Mouse (Mus musculus) embryonic facial prominence, embryonic 14.5 days (tissue): ENCODE data around the gene Avp. TPM values are rescaled to one million over a fixed set of nuclear protein-coding genes. Genes with fewer than 3 reads are reported as not detected.

Source experiments
- ATAC-seq: fragments of 200-750 bp; cut with Nextera tagmentation; 2 replicates; pipeline ENCODE4 v1.8.0; 2017; ENCODE audit warnings: low read depth, moderate number of reproducible peaks, moderate TSS enrichment
- DNase-seq: peaks from one replicate; pipeline ENCODE4 v3.0.0-alpha.2; 2015; ENCODE audit warnings: low spot score
- H3K27ac ChIP-seq: fragments of 300-500 bp; sonication (generic); replicated peaks from 2 replicates; pipeline ENCODE4 v1.5.1; 2014; ENCODE audit warnings: low read depth, mild to moderate bottlenecking, low read length, moderate library complexity
- H3K27me3 ChIP-seq: fragments of 300-500 bp; sonication (generic); replicated peaks from 2 replicates; pipeline ENCODE4 v1.6.1; 2014; ENCODE audit warnings: low read length; ENCODE audit not compliant: control insufficient read depth, insufficient read depth
- H3K36me3 ChIP-seq: fragments of 300-500 bp; sonication (generic); 2 replicates; pipeline ENCODE4 v1.6.1; 2014; ENCODE audit warnings: low read length, mixed read lengths; ENCODE audit not compliant: control insufficient read depth, insufficient read depth
- H3K4me1 ChIP-seq: fragments of 300-500 bp; sonication (generic); 2 replicates; pipeline ENCODE4 v1.6.1; 2014; ENCODE audit warnings: antibody characterized with exemption, low read length; ENCODE audit not compliant: control insufficient read depth, insufficient read depth
- H3K4me2 ChIP-seq: fragments of 300-500 bp; sonication (generic); 2 replicates; pipeline ENCODE4 v1.6.1; 2014; ENCODE audit warnings: low read depth, mild to moderate bottlenecking, low read length, moderate library complexity, mixed read lengths
- H3K4me3 ChIP-seq: fragments of 300-500 bp; sonication (generic); 2 replicates; pipeline ENCODE4 v1.5.1; 2014; ENCODE audit warnings: low read depth, mild to moderate bottlenecking, low read length
- H3K9ac ChIP-seq: fragments of 300-500 bp; sonication (generic); 2 replicates; pipeline ENCODE4 v1.6.1; 2014; ENCODE audit warnings: low read depth, mild to moderate bottlenecking, low read length, moderate library complexity, mixed read lengths
- H3K9me3 ChIP-seq: fragments of 300-500 bp; sonication (generic); 2 replicates; pipeline ENCODE4 v1.6.1; 2016; ENCODE audit warnings: low read length; ENCODE audit not compliant: control insufficient read depth
- WGBS: fragments of 180-500 bp; shearing (Covaris S2); extraction: QIAGEN DNeasy Blood & Tissue Kit; methylation state at CpG from one replicate; pipeline ENCODE4 v1.1.7; 2014; 5-methylcytosine and 5-hydroxymethylcytosine counted together
- polyA plus RNA-seq: library from polyadenylated mRNA; unstranded; fragments of >200 nt; fragmentation: Nextera tagmentation; extraction: Ambion mirVana; gene quantifications from 2 replicates; pipeline ENCODE4 v1.2.1, GENCODE M21; 2014

Avp gene
- polyA plus RNA-seq, 1 experiment from 2014 or later, result not detected

DNA sequence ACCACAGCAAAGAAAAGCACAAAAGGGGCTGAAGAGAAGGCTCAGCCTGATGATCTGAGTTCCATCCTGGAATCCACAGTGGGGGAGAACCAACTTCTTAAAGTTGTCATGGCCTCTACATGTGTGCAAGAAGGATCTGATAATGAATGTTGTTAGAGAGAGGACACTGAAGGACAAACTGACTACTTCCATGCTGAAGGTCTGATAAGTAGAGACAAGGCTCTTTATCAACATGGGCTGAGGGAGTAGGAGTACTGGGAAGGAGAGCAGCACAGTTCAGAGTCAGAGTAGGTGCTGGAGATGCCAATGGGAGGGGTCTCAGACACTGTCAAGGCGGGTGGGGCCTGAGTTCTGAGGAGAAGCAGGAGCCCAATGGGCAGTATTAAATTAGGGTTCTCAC lies 13.2 kb upstream of the Avp start:
- DNase-seq, result no peak
- 80% methylated on average over 1 of the region's 1 CpGs for WGBS
- H3K27ac ChIP-seq, result no peak overlapping the region

GRCm38 (mm10) chr2:130591016-130591415 lies 8.7 kb upstream of the Avp start:
- Histone ChIP-seq H3K36me3 (peaks cover 32% of the 10 kb centered on the region), H3K9me3 (no peaks in the 10 kb centered on the region), H3K27me3 (no peaks in the 10 kb centered on the region), H3K4me3 (no peak overlapping the region), H3K27ac (no peak overlapping the region), H3K4me2 (no peak overlapping the region), H3K4me1 (no peaks in the 10 kb centered on the region), H3K9ac (no peak overlapping the region)
- DNase-seq, result no peak
- ATAC-seq, result no peak
- 95% methylated on average over 2 of the region's 2 CpGs for WGBS

More for the DNA sequence above, 13.2 kb upstream of the Avp start:
- Histone ChIP-seq H3K9me3 (no peaks in the 10 kb centered on the region), H3K27me3 (no peaks in the 10 kb centered on the region), H3K4me3 (no peak overlapping the region), H3K9ac (no peak overlapping the region), H3K4me1 (no peaks in the 10 kb centered on the region), H3K4me2 (no peak overlapping the region), H3K36me3 (peaks cover 57% of the 10 kb centered on the region)
- ATAC-seq, result no peak

GRCm38 (mm10) chr2:130589761-130590160 lies 7.4 kb upstream of the Avp start:
- WGBS, result 80% methylated on average over 2 of the region's 2 CpGs

GRCm38 (mm10) chr2:130589157-130589556 lies 6.8 kb upstream of the Avp start:
- Histone ChIP-seq H3K4me1 (no peaks in the 10 kb centered on the region), H3K27me3 (no peaks in the 10 kb centered on the region), H3K36me3 (peaks cover 20% of the 10 kb centered on the region), H3K27ac (no peak overlapping the region), H3K4me3 (no peak overlapping the region), H3K9me3 (no peaks in the 10 kb centered on the region), H3K4me2 (no peak overlapping the region), H3K9ac (no peak overlapping the region)
- ATAC-seq, result 0 out of 2 replicates have a peak, but pooled peaks have one; percentile 23
- DNase-seq, result no peak
- WGBS, result 63% methylated on average over 4 of the region's 4 CpGs

More at GRCm38 (mm10) chr2:130589761-130590160, 7.4 kb upstream of the Avp start:
- no peak overlapping the region for H3K4me3 ChIP-seq
- no peak overlapping the region for H3K4me2 ChIP-seq
- no peaks in the 10 kb centered on the region for H3K9me3 ChIP-seq
- H3K4me1 ChIP-seq, result no peaks in the 10 kb centered on the region
- DNase-seq, result no peak
- no peaks in the 10 kb centered on the region for H3K27me3 ChIP-seq
- no peak overlapping the region for H3K27ac ChIP-seq
- ATAC-seq, result no peak
- H3K9ac ChIP-seq, result no peak overlapping the region
- H3K36me3 ChIP-seq, result peaks cover 20% of the 10 kb centered on the region

DNA sequence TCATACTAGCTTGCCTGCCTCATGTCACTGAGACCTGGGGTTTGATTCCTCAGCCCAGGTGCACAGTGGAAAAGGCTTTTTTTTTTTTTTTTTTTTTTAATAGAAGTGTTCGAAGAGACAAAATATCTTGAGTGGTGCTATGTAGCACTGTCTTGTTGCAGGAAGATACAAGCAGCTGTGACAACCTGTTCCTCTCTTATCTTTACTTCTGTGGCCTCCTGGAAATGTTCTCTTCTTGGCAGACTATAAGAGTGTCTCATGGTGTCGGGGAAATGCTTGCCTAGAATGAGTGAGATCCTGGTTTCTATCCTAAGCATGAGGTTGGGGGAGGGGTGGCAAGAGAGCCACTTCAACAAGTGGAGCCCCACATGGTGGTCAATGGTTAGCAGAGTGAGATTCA lies 6.0 kb upstream of the Avp start:
- DNase-seq, result no peak
- WGBS, result 76% methylated on average over 2 of the region's 2 CpGs

GRCm38 (mm10) chr2:130586016-130586415 lies 3.7 kb upstream of the Avp start:
- H3K4me1 ChIP-seq, result no peaks in the 10 kb centered on the region
- no peak overlapping the region for H3K9ac ChIP-seq
- no peaks in the 10 kb centered on the region for H3K9me3 ChIP-seq
- DNase-seq (no peak), ATAC-seq (no peak)
- WGBS, result 93% methylated on average over 6 of the region's 6 CpGs
- H3K36me3 ChIP-seq, result peaks cover 7% of the 10 kb centered on the region
- no peak overlapping the region for H3K27ac ChIP-seq
- H3K4me2 ChIP-seq, result no peak overlapping the region
- peaks cover 24% of the 10 kb centered on the region for H3K27me3 ChIP-seq
- no peak overlapping the region for H3K4me3 ChIP-seq

More for the DNA sequence above, 6.0 kb upstream of the Avp start:
- Histone ChIP-seq H3K27ac (no peak overlapping the region), H3K36me3 (peaks cover 18% of the 10 kb centered on the region), H3K27me3 (0 out of 2 replicates have a peak, but pooled peaks cover under 1% of the 10 kb centered on the region), H3K9ac (no peak overlapping the region), H3K4me3 (no peak overlapping the region), H3K4me1 (no peaks in the 10 kb centered on the region), H3K9me3 (no peaks in the 10 kb centered on the region), H3K4me2 (no peak overlapping the region)
- no peak for ATAC-seq

DNA sequence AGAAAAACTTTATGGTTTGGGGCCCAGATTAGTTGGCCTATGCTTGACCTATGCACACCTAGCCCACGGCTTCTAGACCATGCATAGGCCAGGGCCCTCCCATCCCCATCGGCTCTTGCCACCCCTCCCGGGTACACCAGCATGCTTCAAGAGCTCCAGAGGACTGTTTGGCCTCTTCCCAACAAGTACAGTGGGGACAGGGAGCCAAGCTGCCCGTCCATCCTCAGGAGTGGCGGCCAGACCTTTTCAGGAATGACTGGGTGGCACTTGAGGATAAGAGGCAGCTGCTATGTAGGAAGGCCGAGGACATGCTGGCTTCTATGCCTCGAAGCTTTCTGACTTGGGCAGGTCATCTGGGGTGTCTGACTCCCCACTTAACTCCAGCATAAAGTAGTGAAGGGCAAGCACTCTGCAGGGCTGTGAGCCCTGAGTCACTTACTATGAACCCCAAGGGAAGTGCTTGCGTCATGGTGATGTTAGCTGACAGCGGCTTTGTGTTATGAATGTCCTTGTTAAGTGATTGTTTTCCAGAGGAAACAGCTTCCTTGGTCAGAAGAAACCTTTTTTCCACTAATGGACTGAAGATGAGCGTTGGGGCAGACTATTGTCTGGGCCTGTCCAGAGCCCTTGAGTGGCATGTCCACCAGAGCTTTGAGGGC lies 1.7 kb upstream of the Avp start:
- DNase-seq (no peak), ATAC-seq (no peak)
- Histone ChIP-seq H3K27me3 (peaks cover 44% of the 10 kb centered on the region), H3K36me3 (no peaks in the 10 kb centered on the region), H3K4me2 (no peak overlapping the region), H3K4me3 (no peak overlapping the region), H3K9me3 (no peaks in the 10 kb centered on the region), H3K9ac (no peak overlapping the region), H3K27ac (no peak overlapping the region), H3K4me1 (no peaks in the 10 kb centered on the region)
- WGBS, result 80% methylated on average over 10 of the region's 10 CpGs

- H3K4me3 ChIP-seq, result peak overlapping the region; percentile 32
- no peaks in the 10 kb centered on the region for H3K9me3 ChIP-seq
- 5% methylated on average over 14 of the region's 16 CpGs for WGBS
- H3K9ac ChIP-seq, result peak overlapping the region; percentile 32; the same call in 1 of the 2 replicates
- ATAC-seq (no peak), DNase-seq (no peak)
- H3K27ac ChIP-seq, result no peak overlapping the region
- 0 out of 2 replicates have a peak, but pooled peaks cover 5% of the 10 kb centered on the region for H3K4me1 ChIP-seq
- H3K27me3 ChIP-seq, result peaks cover 72% of the 10 kb centered on the region
- H3K4me2 ChIP-seq, result peak overlapping the region; percentile 60
- H3K36me3 ChIP-seq, result no peaks in the 10 kb centered on the region
Measured at GRCm38 (mm10) chr2:130581201-130581600, 1.2 kb downstream of the Avp start.

DNA sequence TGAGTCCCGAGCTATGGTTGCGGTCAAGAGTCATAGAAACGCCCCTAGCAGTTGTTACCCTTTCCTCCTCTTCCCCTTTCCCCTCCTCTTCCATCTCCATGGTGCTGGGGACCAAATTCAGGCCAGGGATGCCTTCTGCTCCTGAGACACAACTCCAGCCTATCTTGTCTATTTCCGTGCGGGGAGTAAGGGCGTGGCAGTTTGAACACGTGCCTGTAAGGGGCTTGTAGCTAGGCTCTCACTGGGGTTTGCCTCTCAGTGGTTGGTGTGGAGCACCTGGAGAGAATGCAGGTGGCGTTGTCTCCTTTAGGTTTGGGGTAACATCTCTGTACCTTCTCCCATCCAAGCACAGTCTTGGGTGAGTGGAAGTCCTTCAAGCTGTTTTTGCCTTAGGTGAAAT lies 2.6 kb downstream of the Avp start:
- 5% methylated on average over 8 of the region's 8 CpGs for WGBS
- no peak overlapping the region for H3K4me2 ChIP-seq
- DNase-seq, result no peak

More for the DNA sequence above, 2.6 kb downstream of the Avp start:
- Histone ChIP-seq H3K36me3 (no peaks in the 10 kb centered on the region), H3K9ac (no peak overlapping the region), H3K9me3 (no peaks in the 10 kb centered on the region), H3K4me1 (0 out of 2 replicates have a peak, but pooled peaks cover 5% of the 10 kb centered on the region), H3K27me3 (peaks cover 86% of the 10 kb centered on the region), H3K4me3 (0 out of 2 replicates have a peak overlapping the region, but pooled peaks have one; percentile 32), H3K27ac (no peak overlapping the region)
- ATAC-seq, result no peak
